ENCODE assay signal across 24 mouse cellular contexts in the genomic region with DNA sequence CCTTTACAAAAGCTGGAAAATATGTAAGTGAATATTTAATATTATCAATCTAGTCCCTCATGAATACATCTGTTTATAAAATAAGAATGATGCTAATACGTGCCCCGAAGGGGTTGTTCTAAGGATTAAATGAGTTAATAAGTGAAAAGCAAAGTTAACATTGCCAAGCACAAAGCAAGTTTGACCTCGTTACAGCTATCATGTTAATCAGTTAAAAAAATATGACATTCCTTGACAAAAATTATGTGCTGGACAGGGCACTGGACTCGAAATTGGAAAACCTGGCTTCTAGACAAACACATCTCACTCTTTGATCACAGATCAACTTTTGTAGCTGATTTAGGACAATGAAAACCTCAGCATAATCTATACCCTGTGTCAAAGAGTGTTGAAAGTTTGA.
DNase-seq lines count a peak whose midpoint lies in the region; ATAC-seq and TF ChIP-seq lines count a peak whose summit lies in the region.
"Had no signal": no experiment of that assay in that cellular context is flagged by ENCODE, and none has a peak within 500 bp of the region (broad histone marks: within the 10 kb centered on the region; RNA-seq: fewer than 3 reads in every experiment).

No protein-coding gene starts in this region.

- TF ChIP-seq CTCF in kidney, adult 2 months (conservative IDR thresholded peaks at IDR 0.05; ENCODE audit: insufficient read depth, insufficient read length, low read depth, low read length) = no peak
- TF ChIP-seq CTCF in liver, adult 2 months (IDR thresholded peaks at IDR 0.05; ENCODE audit: low read depth, low read length) = no peak

- no peaks in the 10 kb centered on the region for H3K36me3 ChIP-seq in embryonic facial prominence, embryonic 14.5 days (ENCODE audit: control insufficient read depth, insufficient read depth, low read length)
- no peaks in the 10 kb centered on the region for H3K36me3 ChIP-seq in embryonic facial prominence, embryonic 10.5 days (replicated peaks)
- no peaks in the 10 kb centered on the region for H3K36me3 ChIP-seq in kidney, adult 2 months (ENCODE audit: control insufficient read depth, insufficient read depth, low read length)
- H3K36me3 ChIP-seq in kidney, embryonic 14.5 days (ENCODE audit: control insufficient read depth, insufficient read depth, low read length) = no peaks in the 10 kb centered on the region
- no peaks in the 10 kb centered on the region for H3K36me3 ChIP-seq in liver, adult 2 months (ENCODE audit: control insufficient read depth, insufficient read depth, low read length)
- H3K36me3 ChIP-seq: embryonic facial prominence, embryonic 13.5 days; forebrain, embryonic 15.5 days; G1E had no signal

- 68% methylated on average over 4 of the region's 4 CpGs for WGBS in embryonic facial prominence, embryonic 14.5 days
- WGBS in embryonic facial prominence, embryonic 10.5 days = 84% methylated on average over 4 of the region's 4 CpGs
- 37% methylated on average over 4 of the region's 4 CpGs for WGBS in kidney, adult 2 months
- 75% methylated on average over 4 of the region's 4 CpGs for WGBS in kidney, embryonic 14.5 days
- WGBS in liver, adult 2 months = 23% methylated on average over 4 of the region's 4 CpGs

- peak; percentile 58 for DNase-seq in embryonic facial prominence, embryonic 14.5 days (ENCODE audit: low spot score)
- no peak for DNase-seq in embryonic facial prominence, embryonic 10.5 days (ENCODE audit: low spot score)
- DNase-seq in kidney, adult 2 months = peak; percentile 38
- peak; percentile 76 for DNase-seq in liver, adult 2 months (ENCODE audit: extremely low read depth, low read depth, low spot score)
- no peak for DNase-seq in liver
- DNase-seq: adrenal gland, adult 8-10 months; adrenal gland, postnatal 14 days; adrenal gland, postnatal 36 days; B cell, adult 2 months; cerebellum, adult 11-12 months; cerebellum, adult 2 months; cerebellum, adult 9-10 months; cerebellum, postnatal 10 days; cerebellum, postnatal 25 days; forebrain, postnatal 0 days had no signal

- no peaks in the 10 kb centered on the region for H3K9me3 ChIP-seq in embryonic facial prominence, embryonic 14.5 days (ENCODE audit: control insufficient read depth, low read length)
- no peaks in the 10 kb centered on the region for H3K9me3 ChIP-seq in embryonic facial prominence, embryonic 10.5 days
- no peaks in the 10 kb centered on the region for H3K9me3 ChIP-seq in kidney, embryonic 14.5 days (ENCODE audit: control insufficient read depth, low read length)
- H3K9me3 ChIP-seq: embryonic facial prominence, embryonic 13.5 days; forebrain, embryonic 13.5 days; forebrain, embryonic 15.5 days had no signal

- no peak for ATAC-seq in embryonic facial prominence, embryonic 14.5 days (ENCODE audit: low read depth)
- no peak for ATAC-seq in kidney, embryonic 14.5 days (ENCODE audit: low FRiP score, low TSS enrichment)
- ATAC-seq: activated CD4-positive, CD25-positive, alpha-beta regulatory T cell, adult 4 months; CD4-positive, CD25-positive, alpha-beta regulatory T cell, adult 4 months; forebrain, embryonic 13.5 days; forebrain, embryonic 15.5 days; forebrain, postnatal 0 days; Patski had no signal

- H3K9ac ChIP-seq in embryonic facial prominence, embryonic 14.5 days (ENCODE audit: low read depth, low read length) = no peak overlapping the region
- H3K9ac ChIP-seq in kidney, embryonic 14.5 days (ENCODE audit: low read depth, low read length) = no peak overlapping the region
- H3K9ac ChIP-seq in liver, adult 2 months (ENCODE audit: low read depth, low read length) = no peak overlapping the region
- H3K9ac ChIP-seq: embryonic facial prominence, embryonic 13.5 days; forebrain, embryonic 13.5 days; forebrain, embryonic 15.5 days; forebrain, postnatal 0 days had no signal

- no peak for TF ChIP-seq POLR2A in kidney, adult 2 months (IDR thresholded peaks at IDR 0.05; ENCODE audit: low read depth, low read length)
- TF ChIP-seq POLR2A in liver, adult 2 months (IDR thresholded peaks at IDR 0.05; ENCODE audit: extremely low read depth, insufficient read depth, low read length) = no peak

- H3K79me2 ChIP-seq in liver, adult 2 months (ENCODE audit: control insufficient read depth, insufficient read depth, low read length) = no peaks in the 10 kb centered on the region

- H3K27ac ChIP-seq in embryonic facial prominence, embryonic 14.5 days (replicated peaks; ENCODE audit: low read depth, low read length) = no peak overlapping the region
- H3K27ac ChIP-seq in embryonic facial prominence, embryonic 10.5 days (replicated peaks) = no peak overlapping the region
- no peak overlapping the region for H3K27ac ChIP-seq in kidney, adult 2 months (ENCODE audit: insufficient read depth, low read depth, low read length)
- no peak overlapping the region for H3K27ac ChIP-seq in kidney, embryonic 14.5 days (ENCODE audit: low read depth, low read length)
- H3K27ac ChIP-seq in liver, adult 2 months (replicated peaks; ENCODE audit: insufficient read depth, low read depth, low read length) = no peak overlapping the region
- H3K27ac ChIP-seq: embryonic facial prominence, embryonic 13.5 days; forebrain, embryonic 13.5 days; forebrain, embryonic 15.5 days had no signal

- no peak overlapping the region for H3K4me3 ChIP-seq in embryonic facial prominence, embryonic 14.5 days (ENCODE audit: low read depth, low read length)
- no peak overlapping the region for H3K4me3 ChIP-seq in embryonic facial prominence, embryonic 10.5 days
- no peak overlapping the region for H3K4me3 ChIP-seq in kidney, adult 2 months (ENCODE audit: insufficient read depth, low read depth, low read length)
- no peak overlapping the region for H3K4me3 ChIP-seq in kidney, embryonic 14.5 days (ENCODE audit: low read length)
- no peak overlapping the region for H3K4me3 ChIP-seq in liver, adult 2 months (ENCODE audit: insufficient read depth, low read depth, low read length)
- H3K4me3 ChIP-seq: embryonic facial prominence, embryonic 13.5 days; forebrain, embryonic 13.5 days; forebrain, embryonic 15.5 days had no signal

- peaks cover 10% of the 10 kb centered on the region; the same call in 1 of the 2 replicates for H3K4me1 ChIP-seq in embryonic facial prominence, embryonic 14.5 days (ENCODE audit: control insufficient read depth, insufficient read depth, low read length)
- H3K4me1 ChIP-seq in embryonic facial prominence, embryonic 10.5 days = peaks cover 9% of the 10 kb centered on the region; the same call in 1 of the 2 replicates
- H3K4me1 ChIP-seq in kidney, adult 2 months (ENCODE audit: control insufficient read depth, insufficient read depth, low read length) = peaks cover 6% of the 10 kb centered on the region; the same call in 1 of the 2 replicates
- H3K4me1 ChIP-seq in kidney, embryonic 14.5 days (ENCODE audit: control insufficient read depth, insufficient read depth, low read length) = no peaks in the 10 kb centered on the region
- H3K4me1 ChIP-seq in liver, adult 2 months (ENCODE audit: control insufficient read depth, insufficient read depth, low read length) = peaks cover 11% of the 10 kb centered on the region
- H3K4me1 ChIP-seq: forebrain, embryonic 13.5 days had no signal

- no peaks in the 10 kb centered on the region for H3K27me3 ChIP-seq in embryonic facial prominence, embryonic 14.5 days (replicated peaks; ENCODE audit: control insufficient read depth, insufficient read depth, low read length)
- no peaks in the 10 kb centered on the region for H3K27me3 ChIP-seq in embryonic facial prominence, embryonic 10.5 days (replicated peaks; ENCODE audit: low read depth, poor library complexity, severe bottlenecking)
- no peaks in the 10 kb centered on the region for H3K27me3 ChIP-seq in kidney, adult 2 months (replicated peaks; ENCODE audit: control insufficient read depth, insufficient read depth, low read length)
- H3K27me3 ChIP-seq in kidney, embryonic 14.5 days (ENCODE audit: control insufficient read depth, insufficient read depth, low read length) = no peaks in the 10 kb centered on the region
- no peaks in the 10 kb centered on the region for H3K27me3 ChIP-seq in liver, adult 2 months (ENCODE audit: control insufficient read depth, insufficient read depth, low read length)
- H3K27me3 ChIP-seq: CH12.LX; embryonic facial prominence, embryonic 13.5 days; forebrain, embryonic 13.5 days; forebrain, embryonic 15.5 days; Patski had no signal

- no peak overlapping the region for H3K4me2 ChIP-seq in embryonic facial prominence, embryonic 14.5 days (ENCODE audit: low read depth, low read length)
- no peak overlapping the region for H3K4me2 ChIP-seq in kidney, embryonic 14.5 days (replicated peaks; ENCODE audit: low read depth, low read length)
- H3K4me2 ChIP-seq: embryonic facial prominence, embryonic 13.5 days; forebrain, embryonic 13.5 days; forebrain, embryonic 15.5 days had no signal

Comparison
In these comparisons a context has a peak if more than half of its experiments do, and no peak if none do; other contexts are left out.
1. DNase-seq: peak in embryonic facial prominence, embryonic 14.5 days (single experiment), kidney, adult 2 months (single experiment) and liver, adult 2 months (single experiment); none in embryonic facial prominence, embryonic 10.5 days (single experiment) and liver (single experiment).